Mouse (Mus musculus): Measurements from ENCODE around the gene Hist2h2be.
"Not testable (repeated sequence)": the region's sequence is repeated elsewhere in the genome, so short reads cannot be mapped to it uniquely, and the experiment has no call there.

DNA sequence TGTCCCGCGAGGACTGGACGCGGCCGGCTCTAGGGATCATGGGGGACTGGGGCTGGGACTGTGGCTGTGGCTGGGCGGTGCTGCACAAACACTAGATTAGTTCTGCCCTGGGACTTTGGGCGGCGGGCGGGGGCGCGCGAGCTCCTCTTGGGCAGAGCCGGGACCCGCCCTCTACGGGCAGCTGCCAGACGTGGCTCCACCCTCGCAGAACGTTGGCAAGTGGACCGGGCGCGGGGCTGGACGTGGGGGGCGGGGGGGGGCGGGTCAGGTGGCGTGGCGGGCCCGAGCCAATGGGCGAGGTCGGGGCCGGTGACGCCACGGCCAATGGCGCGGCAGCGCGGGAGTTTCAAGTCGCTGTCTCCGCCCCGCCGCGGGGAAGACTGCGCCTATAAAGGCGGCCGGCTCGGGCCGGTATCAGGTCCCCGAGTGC lies 25.5 kb downstream of the Hist2h2be start, which contains the start of gene Hist2h3c1:
- not testable (repeated sequence) for TF ChIP-seq CTCF, EP300 (IDR thresholded peaks at IDR 0.05; ENCODE audit: low read depth)
